Mouse (Mus musculus) right cerebral cortex, postnatal 10 days (tissue): ENCODE measurements around the gene Urah.
A peak's percentile ranks its signal among the peaks of the same experiment; 100 is the strongest.

Experiments
- DNase-seq, 2 experiments: peaks; one replicate each; pipeline ENCODE4 v3.0.0; 2021; ENCODE audit warnings: low spot score in 2 of 2

Urah gene

DNA sequence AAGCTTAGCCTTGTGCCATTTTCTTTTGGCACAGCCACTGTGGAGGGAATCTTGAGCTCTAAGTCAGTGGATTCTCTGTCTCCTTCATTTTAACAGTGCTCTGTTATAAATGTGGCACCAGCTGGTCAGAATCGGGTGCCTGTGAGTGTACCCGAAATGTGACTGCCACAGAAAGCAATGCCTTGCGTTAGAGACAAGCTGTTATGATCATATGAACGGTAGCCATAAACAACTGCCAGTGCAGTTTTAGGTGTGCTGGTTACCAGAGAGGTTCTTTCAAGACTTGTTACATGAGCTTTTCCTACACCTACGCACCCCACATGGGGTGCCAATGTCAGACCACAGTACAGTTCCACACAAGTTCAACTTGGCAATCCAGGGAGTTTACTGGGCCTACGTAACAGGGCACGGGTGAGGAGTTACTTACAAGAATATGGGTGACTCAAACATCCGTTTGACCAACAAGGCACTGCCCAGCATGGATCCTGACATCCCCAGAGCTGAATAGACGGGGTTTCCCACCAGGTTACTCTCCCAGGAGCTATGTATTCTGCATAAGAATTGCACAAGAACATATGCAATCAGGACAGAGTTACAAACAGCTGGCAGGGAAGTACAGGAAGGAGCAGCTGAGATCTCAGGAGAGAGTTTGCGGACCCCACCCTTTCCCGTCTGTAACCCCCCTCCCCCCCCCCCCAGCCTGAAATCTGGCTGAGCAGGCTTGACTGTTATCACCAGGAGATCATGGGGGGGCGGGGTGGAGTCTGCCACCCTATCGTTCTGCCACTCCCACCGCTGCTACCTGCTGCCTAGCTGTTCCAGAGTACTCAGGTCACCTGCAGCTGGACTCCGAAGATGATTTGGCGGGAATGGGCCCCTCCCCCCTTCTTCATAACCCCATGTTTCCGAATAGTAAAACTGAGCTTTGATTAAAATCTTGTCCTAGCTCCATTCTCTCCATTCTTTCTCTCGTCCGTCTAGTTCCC lies 6.2 kb downstream of the Urah start:
- DNase-seq: no peak

DNA sequence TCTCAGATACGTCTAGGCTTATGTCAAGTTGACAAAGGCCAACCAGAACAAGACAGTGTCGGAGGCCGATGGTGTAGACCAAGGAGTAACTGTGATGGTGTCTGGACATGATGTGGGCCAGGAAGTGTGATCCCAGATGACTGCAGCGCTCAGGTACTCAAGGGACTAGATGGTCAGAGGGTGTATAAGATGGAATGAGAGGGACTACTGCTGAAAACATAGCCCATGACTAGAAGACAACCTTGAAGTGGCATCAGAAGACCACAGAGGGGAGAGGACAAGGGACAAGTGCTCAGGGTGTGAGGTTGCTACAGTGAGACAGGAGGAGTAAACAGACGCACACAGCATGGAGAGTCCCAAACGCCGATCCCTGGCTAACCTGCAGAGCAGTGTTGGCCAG lies 9.0 kb downstream of the Urah start:
- DNase-seq: no peak

DNA sequence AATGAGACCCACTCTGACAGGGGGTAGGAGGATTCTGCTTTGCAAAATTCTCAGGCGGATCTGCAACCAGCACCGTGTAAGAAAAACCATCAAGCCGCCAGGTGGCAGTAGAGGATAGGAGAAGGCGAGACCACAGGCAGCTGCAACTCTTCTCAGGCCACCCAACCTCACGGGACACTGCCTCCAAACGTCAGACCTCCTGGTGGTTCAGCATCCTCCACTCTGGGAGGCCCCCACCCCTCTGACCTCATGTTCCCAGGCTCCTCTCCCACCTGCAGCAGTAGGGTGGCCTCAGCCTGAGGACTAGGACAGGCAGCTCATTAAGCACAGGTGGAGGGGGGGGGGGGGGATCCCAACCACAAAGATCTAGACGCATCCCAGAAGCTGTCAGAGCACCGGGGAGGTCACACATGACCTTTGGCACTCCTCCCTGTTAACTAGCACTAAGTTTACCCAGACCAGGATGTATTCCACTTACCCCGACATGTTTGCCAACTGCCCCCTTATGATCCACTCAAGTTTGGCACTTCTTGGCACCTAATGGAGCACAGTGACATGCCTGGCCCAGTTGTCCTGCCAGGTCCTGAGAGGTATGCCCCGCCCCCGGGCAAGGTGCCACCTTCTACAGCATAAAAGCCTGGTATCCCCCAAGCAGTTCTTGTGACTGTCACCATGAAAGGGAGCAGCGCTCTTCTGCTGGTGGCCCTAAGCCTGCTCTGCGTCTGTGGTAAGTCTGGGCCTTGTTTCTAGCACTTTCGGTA lies 10.3 kb downstream of the Urah start, which contains the start of gene Scgb1c1:
Gene Scgb1c1 (plus strand): TSS at position 643 of the 761 bp plus-strand sequence.
- DNase-seq: peak; percentile 86 to 94

DNA sequence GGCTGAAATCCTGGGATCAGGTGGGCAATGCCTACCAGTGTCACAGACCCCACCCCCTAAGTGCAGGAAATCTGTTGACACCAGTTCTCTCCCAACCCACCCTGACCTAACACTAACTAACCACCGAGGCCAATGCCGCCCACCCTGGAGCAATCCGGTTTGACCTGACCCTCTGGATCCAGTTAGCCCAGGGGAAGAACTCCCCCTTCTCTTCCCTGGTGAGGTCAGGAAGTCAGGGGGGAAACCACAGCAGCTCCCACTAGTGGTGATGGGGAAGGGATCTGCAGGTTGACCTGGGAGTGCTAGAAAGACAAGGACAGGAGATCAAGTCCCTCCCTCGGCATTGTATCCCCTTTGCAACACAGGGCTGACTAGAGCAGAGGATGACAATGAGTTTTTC lies 10.9 kb downstream of the Urah start:
- DNase-seq: no peak

DNA sequence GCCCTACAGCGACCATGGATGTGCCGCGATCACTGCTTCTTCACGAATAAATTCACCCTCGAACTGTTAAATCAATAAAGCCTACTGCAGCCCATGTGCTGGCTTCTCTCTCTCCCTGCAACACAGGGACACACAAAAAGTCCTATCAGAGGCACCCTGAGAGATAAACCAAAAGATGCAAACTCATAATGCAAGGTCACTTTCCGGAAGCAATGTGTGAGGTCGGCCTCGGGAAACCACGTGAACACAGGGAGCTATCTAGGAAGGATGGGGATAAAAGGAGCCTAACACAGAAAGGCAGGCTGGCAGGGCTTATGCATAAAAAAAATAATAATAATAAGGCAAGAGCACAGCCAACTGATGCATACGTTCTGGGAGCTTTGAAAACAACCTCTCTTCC lies 11.9 kb downstream of the Urah start:
- no peak for DNase-seq

DNA sequence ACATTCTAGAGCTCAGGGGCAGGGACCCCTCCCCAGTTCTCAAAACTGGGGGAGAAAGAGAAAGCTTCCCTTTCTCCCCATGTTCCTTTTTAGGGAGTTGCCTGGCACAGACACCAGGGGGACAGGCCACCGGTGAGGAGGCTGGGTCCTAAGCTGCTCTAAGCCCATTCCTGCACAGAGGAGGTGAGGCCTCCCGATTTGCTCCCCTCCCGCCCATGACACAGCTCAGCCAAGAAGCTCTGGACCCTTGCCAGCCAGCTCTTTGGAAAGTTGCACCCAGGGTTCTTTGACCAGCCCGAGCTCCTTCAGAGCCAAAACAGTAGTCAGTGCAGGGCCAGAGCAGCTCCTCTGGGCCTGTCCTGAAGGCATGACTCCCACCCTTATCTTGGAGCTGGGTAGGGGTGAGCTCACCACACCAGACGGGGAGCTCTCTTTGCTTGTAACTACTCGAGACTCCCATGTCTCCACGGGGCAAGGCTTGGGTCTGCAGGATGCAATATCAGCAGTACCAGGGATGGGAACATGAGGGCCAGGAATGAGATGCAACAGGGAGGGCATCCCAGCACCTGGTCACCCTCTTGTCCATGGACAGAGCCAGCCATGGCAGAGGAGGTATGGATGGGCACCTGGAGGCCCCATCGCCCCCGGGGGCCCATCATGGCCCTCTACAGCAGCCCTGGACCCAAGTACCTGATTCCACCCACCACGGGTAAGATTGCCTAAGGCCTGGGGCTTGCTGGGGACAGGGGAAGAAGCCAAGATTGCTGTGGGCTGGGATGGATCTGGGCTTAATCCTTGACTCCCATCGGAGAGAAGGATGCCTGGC lies 13.2 kb downstream of the Urah start, which contains the start of gene Odf3:
Gene Odf3 (plus strand): TSS at position 51 of the 826 bp plus-strand sequence.
- peak; percentile 60 to 70 for DNase-seq

DNA sequence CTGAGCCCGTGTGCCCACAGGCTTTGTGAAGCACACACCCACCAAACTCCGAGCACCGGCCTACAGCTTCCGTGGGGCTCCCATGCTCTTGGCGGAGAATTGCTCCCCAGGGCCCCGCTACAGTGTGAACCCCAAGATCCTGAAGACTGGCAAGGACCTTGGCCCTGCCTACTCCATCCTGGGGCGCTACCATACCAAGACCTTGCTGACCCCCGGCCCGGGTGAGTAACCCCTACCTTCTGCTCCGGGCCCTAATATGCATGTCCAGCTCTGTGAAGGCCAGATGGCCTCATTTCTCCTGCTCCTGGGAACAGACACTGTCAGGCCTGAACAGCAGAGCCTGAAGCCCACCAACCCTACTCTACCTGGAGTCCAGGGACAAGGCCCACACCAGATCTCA lies 13.8 kb downstream of the Urah start:
- no peak for DNase-seq

DNA sequence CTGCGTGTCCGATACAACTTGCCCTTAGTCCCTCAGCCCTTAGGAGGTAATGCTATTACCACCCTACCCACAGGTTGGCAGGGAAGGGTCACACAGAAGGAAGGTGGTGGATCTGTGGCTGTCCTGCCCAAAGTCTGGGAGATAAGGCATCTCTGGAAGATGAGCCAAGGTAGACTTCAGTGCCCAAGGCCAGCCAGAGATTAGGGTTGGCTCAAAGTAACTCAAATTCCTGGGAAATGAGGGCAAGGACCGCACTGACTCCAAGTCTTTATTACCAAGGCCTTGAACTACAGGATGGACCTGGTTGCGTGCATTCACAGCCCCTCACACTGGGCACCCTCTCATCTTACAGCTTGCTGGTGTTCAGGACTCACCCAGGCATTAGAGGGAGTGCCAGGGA lies 17.1 kb downstream of the Urah start:
- no peak for DNase-seq

DNA sequence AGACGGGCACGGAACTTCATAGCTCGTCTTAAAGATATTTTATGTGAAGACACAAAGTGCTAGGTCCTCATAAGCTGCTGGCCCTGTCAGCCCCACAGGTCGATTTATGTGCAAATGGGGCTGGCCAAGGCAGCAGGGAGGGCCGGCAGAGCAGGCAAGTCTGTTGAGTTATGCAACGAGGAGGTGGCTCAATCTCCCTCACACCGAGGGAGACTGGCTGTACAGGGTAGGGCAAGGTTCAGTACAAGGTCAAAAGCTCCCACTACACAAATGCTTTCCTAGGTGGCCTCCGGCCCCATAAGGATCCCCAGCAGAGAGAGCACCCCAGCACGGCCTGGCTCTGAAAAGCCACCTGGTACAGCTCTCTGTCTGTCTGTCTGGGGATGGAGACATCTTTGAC lies 18.6 kb downstream of the Urah start:
- DNase-seq: no peak

DNA sequence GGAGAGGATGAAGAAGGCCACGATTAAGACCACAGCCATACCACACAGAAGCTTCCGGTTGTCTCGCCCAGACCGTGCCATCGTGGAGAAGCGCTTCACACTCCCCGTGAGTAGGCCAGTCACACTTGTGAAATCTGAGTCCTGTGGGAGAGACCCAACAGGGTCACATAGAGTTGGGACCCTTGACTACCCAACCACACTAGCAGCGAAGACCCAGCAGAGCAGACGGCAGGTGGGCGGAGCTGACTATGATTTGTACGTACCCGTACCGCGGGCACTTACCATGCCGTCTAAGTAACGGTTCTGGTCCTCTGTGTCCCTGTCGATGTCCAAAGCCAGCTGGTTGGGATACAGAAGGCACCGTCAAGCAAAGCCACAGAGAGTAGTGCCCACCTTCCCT lies 19.7 kb downstream of the Urah start:
- DNase-seq: no peak

DNA sequence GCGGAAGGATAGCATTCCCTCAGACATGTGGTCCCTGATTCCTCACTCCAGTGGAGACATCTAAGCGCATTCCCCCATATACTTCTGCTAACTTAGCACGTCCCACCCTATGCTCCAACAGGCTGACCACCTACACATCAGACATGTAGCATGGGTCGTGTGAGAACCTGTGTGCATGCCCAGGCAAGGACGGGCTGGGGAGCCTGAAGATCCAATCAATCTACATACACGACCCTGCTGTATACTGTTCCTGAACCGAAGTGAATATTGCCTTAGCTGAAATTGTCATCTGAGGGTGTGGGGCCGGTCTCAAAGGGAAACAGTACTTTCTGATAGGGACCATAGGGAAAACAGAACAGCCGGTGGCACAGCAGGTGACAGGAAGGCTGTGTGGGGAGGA lies 20.4 kb downstream of the Urah start:
- DNase-seq: no peak

DNA sequence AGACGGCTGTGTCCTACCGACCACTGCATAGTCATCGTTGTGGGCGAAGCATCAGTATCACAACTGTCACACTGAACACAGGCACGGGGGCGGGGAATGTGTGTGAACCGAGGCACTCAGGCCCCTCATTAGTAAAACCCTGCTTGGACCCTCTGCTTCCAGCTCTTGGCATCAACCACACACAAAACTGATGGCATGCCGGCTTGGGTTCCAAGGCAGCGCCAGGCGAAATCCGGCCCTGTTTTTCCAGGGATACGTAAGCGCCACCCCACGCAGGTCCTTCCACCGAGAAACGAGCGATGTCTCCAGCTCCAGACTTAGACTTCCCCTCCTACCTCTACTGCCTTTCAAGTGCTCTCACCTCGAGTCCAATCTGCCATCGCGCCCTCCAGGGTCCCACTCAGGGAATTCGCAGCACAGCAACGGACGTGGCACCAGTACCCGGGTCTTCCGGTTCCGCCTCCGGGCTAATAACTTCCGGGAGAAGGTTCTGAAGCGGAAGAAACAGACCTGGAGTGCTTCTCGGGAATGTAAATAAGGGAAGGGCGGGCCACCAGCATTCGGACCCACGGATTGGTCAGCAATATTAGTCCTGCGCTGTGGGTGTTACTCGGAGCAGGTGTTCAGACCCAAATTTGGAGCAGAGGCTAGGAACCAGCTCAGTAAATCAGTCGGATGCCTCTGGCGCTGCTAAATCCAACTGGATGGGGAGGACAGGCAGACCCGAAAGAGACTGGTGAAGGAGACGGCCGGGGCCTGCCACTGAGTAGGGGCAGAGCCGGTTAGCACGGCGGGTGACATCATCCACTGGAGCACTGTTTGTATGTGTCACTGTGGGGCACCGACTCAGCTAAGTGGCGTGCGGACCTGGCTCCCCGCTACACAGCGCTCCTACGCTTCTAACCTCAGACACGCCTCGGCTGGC lies 21.3 kb downstream of the Urah start, which contains the start of gene Gm45785:
Gene Gm45785 (minus strand): TSS at position 472 of the 925 bp plus-strand sequence.
- DNase-seq: peak; percentile 88 to 95

DNA sequence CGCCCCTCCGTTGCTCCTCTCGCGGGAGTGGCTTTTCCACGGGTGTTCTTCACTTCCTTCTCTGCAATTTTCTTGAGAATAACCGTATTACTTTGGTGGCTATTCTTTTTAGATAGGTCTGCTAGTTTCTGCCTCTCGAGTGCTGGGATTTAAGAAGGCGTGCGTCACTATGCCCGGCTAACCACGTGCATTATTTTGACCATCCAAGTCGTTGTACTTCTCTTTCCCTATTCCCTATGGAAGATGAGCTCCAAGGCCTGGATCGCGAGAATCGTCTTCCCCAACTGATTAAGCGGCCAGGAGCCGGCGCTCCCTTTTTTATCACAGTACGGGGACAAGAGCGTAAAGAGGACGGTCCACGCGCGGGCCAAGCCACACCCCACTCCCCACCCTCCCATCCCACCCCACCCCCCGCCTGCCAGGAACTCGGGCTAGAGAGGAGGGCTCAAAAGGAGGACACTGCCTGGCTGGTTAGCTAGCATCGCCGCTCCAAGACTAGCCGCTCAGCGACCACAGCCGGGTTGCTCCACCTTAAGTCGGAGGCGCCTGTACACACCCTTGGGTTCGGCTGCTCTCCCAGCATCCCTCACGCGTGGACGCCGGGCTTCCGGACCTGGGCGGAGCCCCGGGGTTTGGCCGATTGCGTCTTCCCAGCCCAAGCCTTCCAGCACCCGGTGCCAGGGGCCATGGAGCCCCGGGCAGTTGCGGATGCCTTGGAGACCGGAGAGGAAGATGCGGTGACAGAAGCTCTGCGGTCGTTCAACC lies 22.1 kb downstream of the Urah start, which contains the start of gene Ric8a:
Gene Ric8a (plus strand): TSS at position 173 of the 765 bp plus-strand sequence.
- peak; percentile 90 to 92 for DNase-seq

DNA sequence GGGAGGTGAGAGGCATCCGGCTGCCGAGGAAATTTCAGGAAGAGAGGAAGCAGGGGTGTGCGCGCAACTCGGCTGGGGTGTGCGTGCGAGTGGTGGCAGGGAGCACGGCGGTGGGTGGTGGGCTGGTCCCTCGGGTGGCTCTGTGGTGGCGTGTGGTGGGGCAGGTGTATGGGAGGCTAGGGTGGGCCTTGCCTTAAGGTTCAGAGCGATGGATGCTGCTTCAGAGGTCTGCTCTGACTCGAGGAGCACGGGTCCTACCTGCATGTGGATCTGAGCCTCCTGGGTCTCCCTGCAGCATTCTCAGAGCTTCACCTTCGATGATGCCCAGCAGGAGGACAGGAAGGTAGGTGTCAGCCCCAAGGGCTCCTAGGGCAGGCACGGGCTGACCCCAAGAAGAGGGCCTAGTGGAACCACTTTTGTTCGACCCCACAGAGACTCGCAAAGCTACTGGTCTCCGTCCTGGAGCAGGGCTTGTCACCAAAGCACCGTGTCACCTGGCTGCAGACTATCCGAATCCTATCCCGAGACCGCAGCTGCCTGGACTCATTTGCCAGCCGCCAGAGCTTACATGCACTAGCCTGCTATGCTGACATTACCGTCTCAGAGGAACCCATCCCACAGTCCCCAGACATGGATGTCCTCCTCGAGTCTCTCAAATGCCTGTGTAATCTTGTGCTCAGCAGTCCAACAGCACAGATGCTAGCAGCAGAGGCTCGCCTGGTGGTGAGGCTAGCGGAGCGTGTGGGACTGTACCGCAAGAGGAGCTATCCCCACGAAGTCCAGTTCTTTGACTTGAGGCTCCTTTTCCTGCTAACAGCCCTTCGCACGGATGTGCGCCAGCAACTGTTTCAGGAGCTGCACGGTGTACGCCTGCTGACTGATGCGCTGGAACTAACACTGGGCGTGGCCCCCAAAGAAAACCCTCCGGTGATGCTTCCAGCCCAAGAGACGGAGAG lies 23.0 kb downstream of the Urah start, which contains the start of gene Bet1l:
Gene Bet1l (minus strand): TSS at position 28 of the 956 bp plus-strand sequence.
- no peak for DNase-seq

DNA sequence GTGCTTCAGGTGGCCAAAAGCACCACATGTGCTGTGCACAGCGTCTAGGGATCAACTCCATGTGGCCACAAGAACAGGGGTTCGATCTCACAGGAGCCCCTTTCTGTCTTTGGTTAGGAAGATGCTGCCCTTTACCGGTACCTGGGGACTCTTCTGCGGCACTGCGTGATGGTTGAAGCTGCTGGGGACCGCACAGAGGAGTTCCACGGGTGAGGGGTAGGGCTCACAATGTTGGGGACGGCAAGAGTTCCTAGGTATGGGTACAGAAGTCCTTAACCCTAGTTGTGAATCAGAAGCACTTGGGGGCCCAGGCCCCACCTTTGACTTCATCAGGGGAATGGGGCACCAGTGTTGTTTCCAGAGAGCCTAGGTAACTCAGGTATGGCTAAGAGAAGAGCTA lies 23.9 kb downstream of the Urah start:
- no peak for DNase-seq

DNA sequence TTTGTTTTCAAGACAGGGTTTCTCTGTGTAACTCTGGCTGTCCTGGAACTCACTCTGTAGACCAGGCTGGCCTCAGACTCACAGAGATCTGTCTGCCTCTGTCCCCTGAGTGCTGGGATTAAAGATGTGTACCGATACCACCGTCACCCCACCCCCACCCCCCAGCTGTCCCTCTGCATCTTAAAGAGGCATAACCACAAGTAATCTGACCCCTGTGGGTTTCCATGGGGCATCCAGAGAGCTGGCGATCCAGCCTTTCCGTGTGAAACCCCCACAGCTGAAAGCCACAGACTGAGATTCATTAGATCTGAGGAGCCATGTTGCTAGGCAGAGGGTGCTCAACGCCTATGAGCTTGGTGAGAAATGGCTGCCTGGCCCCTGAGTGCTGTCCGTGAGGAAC lies 25.2 kb downstream of the Urah start:
- DNase-seq: no peak

DNA sequence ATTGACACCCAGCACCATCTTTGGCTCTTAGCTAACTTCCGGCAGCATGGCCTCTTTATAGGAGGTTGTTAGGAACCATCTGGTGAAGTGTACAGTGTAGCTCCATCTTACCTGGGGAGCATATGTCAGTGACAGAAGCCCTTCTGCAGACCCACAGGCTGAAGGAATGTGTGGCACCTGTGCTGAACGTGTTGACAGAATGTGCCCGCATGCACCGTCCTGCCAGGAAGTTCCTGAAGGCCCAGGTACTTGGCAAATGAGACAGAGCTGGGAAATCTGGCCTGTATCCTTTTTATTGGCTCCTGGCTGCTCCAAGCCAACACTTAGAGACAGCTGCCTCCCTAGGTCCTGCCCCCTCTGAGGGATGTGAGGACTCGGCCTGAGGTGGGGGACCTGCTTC lies 25.9 kb downstream of the Urah start:
- DNase-seq: no peak

DNA sequence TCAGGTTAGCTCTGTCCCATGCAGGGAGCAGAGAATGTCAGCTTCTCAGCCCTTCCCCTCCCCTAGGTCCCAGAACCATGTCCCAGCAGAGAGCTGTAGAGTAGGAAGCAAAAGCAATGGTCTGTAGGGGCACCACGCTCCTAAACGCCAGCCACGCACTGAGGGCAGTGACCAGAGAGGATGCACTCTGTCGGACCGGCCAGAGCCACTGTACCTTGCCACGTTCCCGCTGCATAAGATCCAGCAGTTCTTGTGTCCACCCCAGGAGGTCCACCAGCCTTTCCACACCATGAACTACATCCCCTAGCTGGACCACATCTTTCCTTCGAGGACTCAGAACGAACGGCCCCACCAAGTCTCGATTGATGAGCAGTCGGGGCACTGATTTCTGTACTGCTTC lies 29.9 kb downstream of the Urah start:
- no peak for DNase-seq
